Mouse (Mus musculus): ENCODE measurements at regions not wholly inside any gene's neighbourhood (a gene's known extent, or its start where the extent isn't known, plus 50 kb on each side); places are given as distances from the start of the nearest gene placed in this dataset.

DNA sequence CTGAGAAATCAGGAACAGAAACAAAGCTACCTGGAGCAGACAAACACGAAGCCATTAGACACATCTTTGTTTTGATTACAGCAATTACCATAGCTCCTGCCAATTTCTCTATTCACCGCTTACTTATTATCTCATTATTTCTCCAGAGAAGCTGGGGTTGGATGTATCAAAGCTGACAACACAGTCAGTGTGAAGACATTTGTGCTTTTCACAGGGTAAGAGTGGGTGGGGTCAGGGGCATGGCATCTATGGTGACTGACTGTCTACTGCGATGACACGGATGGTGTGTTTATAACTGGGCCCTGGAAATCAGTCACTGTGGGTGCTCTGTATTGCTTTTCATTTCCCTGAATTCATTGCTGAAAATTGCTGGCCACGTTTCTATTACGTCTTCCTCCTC, 815.0 kb upstream of the Adgrl2 start:
- Histone ChIP-seq H3K27me3 (ENCODE audit: insufficient read depth, low read length) (no peaks in the 10 kb centered on the region), H3K36me3 (replicated peaks) (no peaks in the 10 kb centered on the region), H3K9me3 (replicated peaks) (peaks cover 2% of the 10 kb centered on the region; the same call in 1 of the 2 replicates), H3K4me1 (ENCODE audit: insufficient read depth, low read depth, low read length) (no peaks in the 10 kb centered on the region), H3K4me3 (ENCODE audit: low read depth, low read length) (no peak overlapping the region)
- TF ChIP-seq CTCF (IDR thresholded peaks at IDR 0.05; ENCODE audit: low read depth, low read length) (no peak), TAL1 (conservative IDR thresholded peaks at IDR 0.05; ENCODE audit: low read depth, low read length) (no peak), POLR2AphosphoS5 (IDR thresholded peaks at IDR 0.05; ENCODE audit: insufficient replicate concordance, low read depth, low read length) (no peak), GATA2 (IDR thresholded peaks at IDR 0.05; ENCODE audit: borderline replicate concordance, low read depth, low read length) (no peak), GATA1 (IDR thresholded peaks at IDR 0.05; ENCODE audit: borderline replicate concordance, low read length) (no peak)
- ATAC-seq (ENCODE audit: extremely low read depth, insufficient number of reproducible peaks, low FRiP score, poor library complexity, severe bottlenecking) = no peak; the same call in 1 of the 2 replicates
- no peak for DNase-seq (ENCODE audit: low spot score)

DNA sequence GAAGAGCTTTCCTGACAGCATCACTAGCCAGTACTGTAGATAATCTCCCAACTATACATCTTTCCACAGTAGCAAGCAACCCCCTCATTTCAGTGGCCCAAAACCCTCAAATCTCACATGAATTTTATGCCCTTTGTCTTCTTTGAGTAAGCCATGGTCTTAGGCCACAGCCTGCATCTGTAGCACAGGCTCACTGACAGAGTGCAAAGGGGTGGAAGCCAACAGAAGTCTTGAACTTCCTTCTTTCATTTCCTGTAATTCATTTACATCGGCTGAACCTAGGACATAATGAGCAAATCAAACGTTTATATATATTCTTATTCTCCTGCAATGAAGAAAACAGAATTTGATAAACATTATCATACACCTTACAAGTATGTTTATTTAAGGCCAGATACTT, 805.8 kb upstream of the Adgrl2 start:
- Histone ChIP-seq H3K4me3 (ENCODE audit: low read depth, low read length) (no peak overlapping the region), H3K27me3 (ENCODE audit: insufficient read depth, low read length) (no peaks in the 10 kb centered on the region), H3K36me3 (replicated peaks) (no peaks in the 10 kb centered on the region), H3K4me1 (ENCODE audit: insufficient read depth, low read depth, low read length) (no peaks in the 10 kb centered on the region), H3K9me3 (replicated peaks) (peaks cover 2% of the 10 kb centered on the region; the same call in 1 of the 2 replicates)
- DNase-seq (ENCODE audit: low spot score) = no peak
- ATAC-seq (ENCODE audit: extremely low read depth, insufficient number of reproducible peaks, low FRiP score, poor library complexity, severe bottlenecking) = no peak
- TF ChIP-seq TAL1 (conservative IDR thresholded peaks at IDR 0.05; ENCODE audit: low read depth, low read length) = no peak
- TF ChIP-seq POLR2AphosphoS5 (IDR thresholded peaks at IDR 0.05; ENCODE audit: insufficient replicate concordance, low read depth, low read length) = no peak
- no peak for TF ChIP-seq GATA2 (IDR thresholded peaks at IDR 0.05; ENCODE audit: borderline replicate concordance, low read depth, low read length)
- no peak for TF ChIP-seq CTCF (IDR thresholded peaks at IDR 0.05; ENCODE audit: low read depth, low read length)
- no peak for TF ChIP-seq GATA1 (IDR thresholded peaks at IDR 0.05; ENCODE audit: borderline replicate concordance, low read length)

DNA sequence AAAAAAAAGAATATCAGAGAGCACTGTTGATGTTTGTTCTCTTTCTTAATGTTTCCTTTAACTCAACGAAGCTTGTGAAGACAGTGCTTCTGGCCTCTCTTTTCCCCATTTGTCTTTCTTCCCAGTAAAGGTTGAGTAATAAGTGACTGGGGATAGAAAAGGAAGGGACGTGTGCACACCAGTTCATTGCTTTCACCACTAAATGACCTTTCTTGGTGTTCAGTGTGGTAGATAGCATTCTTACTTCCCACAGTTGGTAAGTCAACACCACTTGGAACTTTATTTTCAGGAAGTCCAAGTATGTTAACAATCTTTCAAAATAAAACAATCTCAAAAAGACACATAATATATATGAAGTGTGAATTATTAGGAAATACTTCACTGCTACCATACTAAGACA, 801.2 kb upstream of the Adgrl2 start:
- no peaks in the 10 kb centered on the region for H3K27me3 ChIP-seq (ENCODE audit: insufficient read depth, low read length)
- no peaks in the 10 kb centered on the region for H3K36me3 ChIP-seq (replicated peaks)
- H3K4me1 ChIP-seq (ENCODE audit: insufficient read depth, low read depth, low read length) = no peaks in the 10 kb centered on the region
- H3K9me3 ChIP-seq (replicated peaks) = no peaks in the 10 kb centered on the region
- H3K4me3 ChIP-seq (ENCODE audit: low read depth, low read length) = no peak overlapping the region
- DNase-seq (ENCODE audit: low spot score) (no peak), ATAC-seq (ENCODE audit: extremely low read depth, insufficient number of reproducible peaks, low FRiP score, poor library complexity, severe bottlenecking) (no peak)
- no peak for TF ChIP-seq CTCF (IDR thresholded peaks at IDR 0.05; ENCODE audit: low read depth, low read length)
- no peak for TF ChIP-seq POLR2AphosphoS5 (IDR thresholded peaks at IDR 0.05; ENCODE audit: insufficient replicate concordance, low read depth, low read length)
- TF ChIP-seq TAL1 (conservative IDR thresholded peaks at IDR 0.05; ENCODE audit: low read depth, low read length) = no peak
- no peak for TF ChIP-seq GATA2 (IDR thresholded peaks at IDR 0.05; ENCODE audit: borderline replicate concordance, low read depth, low read length)
- TF ChIP-seq GATA1 (IDR thresholded peaks at IDR 0.05; ENCODE audit: borderline replicate concordance, low read length) = no peak

DNA sequence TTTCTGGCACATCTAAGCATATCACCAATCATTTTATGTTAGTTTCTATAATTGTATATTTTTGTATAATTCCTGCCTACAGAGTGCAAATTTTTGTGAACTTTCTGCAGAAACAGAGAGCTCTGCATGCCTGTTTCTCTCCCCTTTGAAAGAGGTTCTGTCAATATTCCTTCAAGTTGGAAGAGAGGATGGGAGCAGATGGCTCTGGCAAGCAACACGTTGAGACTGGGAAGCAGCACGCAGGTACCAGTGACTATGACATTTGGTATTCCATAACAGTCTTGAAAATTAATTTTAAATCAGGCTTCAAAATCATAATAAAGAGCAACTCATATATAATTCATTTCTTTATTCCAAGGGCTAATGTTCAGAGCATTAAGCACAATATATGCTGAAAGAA, 795.7 kb upstream of the Adgrl2 start:
- ATAC-seq (ENCODE audit: extremely low read depth, insufficient number of reproducible peaks, low FRiP score, poor library complexity, severe bottlenecking) (no peak), DNase-seq (ENCODE audit: low spot score) (no peak)
- Histone ChIP-seq H3K36me3 (replicated peaks) (no peaks in the 10 kb centered on the region), H3K27me3 (ENCODE audit: insufficient read depth, low read length) (no peaks in the 10 kb centered on the region), H3K4me3 (ENCODE audit: low read depth, low read length) (no peak overlapping the region), H3K4me1 (ENCODE audit: insufficient read depth, low read depth, low read length) (no peaks in the 10 kb centered on the region), H3K9me3 (replicated peaks) (0 out of 2 replicates have a peak, but pooled peaks cover 3% of the 10 kb centered on the region)
- TF ChIP-seq GATA2 (IDR thresholded peaks at IDR 0.05; ENCODE audit: borderline replicate concordance, low read depth, low read length) = no peak
- no peak for TF ChIP-seq CTCF (IDR thresholded peaks at IDR 0.05; ENCODE audit: low read depth, low read length)
- TF ChIP-seq GATA1 (IDR thresholded peaks at IDR 0.05; ENCODE audit: borderline replicate concordance, low read length) = no peak
- no peak for TF ChIP-seq POLR2AphosphoS5 (IDR thresholded peaks at IDR 0.05; ENCODE audit: insufficient replicate concordance, low read depth, low read length)
- no peak for TF ChIP-seq TAL1 (conservative IDR thresholded peaks at IDR 0.05; ENCODE audit: low read depth, low read length)

DNA sequence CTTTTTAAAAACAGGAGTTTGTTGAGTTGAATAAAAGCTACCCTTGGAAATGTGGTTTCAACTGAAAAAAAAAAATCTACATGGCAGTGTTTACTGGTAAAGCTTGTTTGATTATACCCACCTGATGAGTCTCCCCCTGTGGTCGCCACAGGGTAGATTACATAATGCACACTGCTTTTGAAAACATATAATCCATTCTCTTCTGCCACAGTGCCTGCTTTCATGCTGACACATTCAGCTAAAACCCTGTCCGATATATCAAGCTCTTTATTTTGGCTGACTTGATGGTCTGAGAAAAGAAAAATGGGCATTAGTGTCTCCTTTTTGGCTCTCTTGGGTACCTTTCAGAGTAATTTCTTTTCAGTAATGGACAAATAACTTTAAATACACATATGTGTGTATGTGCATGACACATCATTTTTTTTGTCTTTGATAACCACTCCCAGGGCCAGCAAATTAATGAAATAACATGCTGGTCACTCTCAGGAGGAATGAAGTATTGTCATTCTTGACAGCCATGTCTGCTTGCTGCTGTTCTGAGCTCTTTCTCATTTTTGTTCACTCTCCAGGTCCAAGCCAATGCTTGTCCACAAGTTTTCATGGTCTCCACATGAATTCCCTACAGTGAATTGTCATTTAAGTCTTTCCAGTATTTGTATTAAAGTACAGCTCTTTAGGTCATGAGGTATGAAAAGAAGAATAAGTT, 793.7 kb upstream of the Adgrl2 start:
- DNase-seq (ENCODE audit: low spot score) (no peak), ATAC-seq (ENCODE audit: extremely low read depth, insufficient number of reproducible peaks, low FRiP score, poor library complexity, severe bottlenecking) (no peak)
- Histone ChIP-seq H3K27me3 (ENCODE audit: insufficient read depth, low read length) (no peaks in the 10 kb centered on the region), H3K4me1 (ENCODE audit: insufficient read depth, low read depth, low read length) (no peaks in the 10 kb centered on the region), H3K9me3 (replicated peaks) (0 out of 2 replicates have a peak, but pooled peaks cover 3% of the 10 kb centered on the region), H3K4me3 (ENCODE audit: low read depth, low read length) (no peak overlapping the region), H3K36me3 (replicated peaks) (no peaks in the 10 kb centered on the region)
- TF ChIP-seq GATA1 (IDR thresholded peaks at IDR 0.05; ENCODE audit: borderline replicate concordance, low read length) = no peak
- TF ChIP-seq POLR2AphosphoS5 (IDR thresholded peaks at IDR 0.05; ENCODE audit: insufficient replicate concordance, low read depth, low read length) = no peak
- TF ChIP-seq TAL1 (conservative IDR thresholded peaks at IDR 0.05; ENCODE audit: low read depth, low read length) = no peak
- TF ChIP-seq GATA2 (IDR thresholded peaks at IDR 0.05; ENCODE audit: borderline replicate concordance, low read depth, low read length) = no peak
- TF ChIP-seq CTCF (IDR thresholded peaks at IDR 0.05; ENCODE audit: low read depth, low read length) = no peak

DNA sequence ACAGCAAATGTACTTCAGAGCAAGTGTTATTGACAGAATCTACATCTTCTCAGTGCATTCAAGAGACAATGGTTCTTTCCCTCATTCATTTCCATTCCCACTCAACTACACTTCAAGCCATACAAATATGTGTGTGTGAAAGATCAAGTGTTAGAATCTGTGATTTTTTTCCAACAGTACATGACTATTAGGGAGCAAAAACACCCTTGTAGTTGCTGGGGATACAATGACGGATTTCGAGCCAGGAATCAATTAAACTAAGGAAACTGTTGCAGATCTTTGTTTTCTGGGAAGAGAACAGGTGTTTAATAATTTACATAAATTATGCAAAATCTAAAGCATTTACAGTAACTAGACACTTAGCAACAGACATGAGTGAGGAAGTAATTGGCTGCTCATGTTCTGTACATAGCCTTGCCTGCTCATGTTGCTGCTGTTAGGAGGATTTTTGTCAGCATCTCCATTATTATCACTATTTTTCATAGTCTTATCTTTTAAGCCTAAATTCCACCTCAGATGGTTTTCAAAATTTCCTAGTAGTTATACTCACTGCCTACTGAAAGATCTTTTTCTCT, 777.6 kb upstream of the Adgrl2 start:
- Histone ChIP-seq H3K9me3 (replicated peaks) (0 out of 2 replicates have a peak, but pooled peaks cover 2% of the 10 kb centered on the region), H3K36me3 (replicated peaks) (no peaks in the 10 kb centered on the region), H3K4me3 (ENCODE audit: low read depth, low read length) (no peak overlapping the region), H3K27me3 (ENCODE audit: insufficient read depth, low read length) (no peaks in the 10 kb centered on the region), H3K4me1 (ENCODE audit: insufficient read depth, low read depth, low read length) (no peaks in the 10 kb centered on the region)
- DNase-seq (ENCODE audit: low spot score) = no peak
- no peak for ATAC-seq (ENCODE audit: extremely low read depth, insufficient number of reproducible peaks, low FRiP score, poor library complexity, severe bottlenecking)
- no peak for TF ChIP-seq GATA2 (IDR thresholded peaks at IDR 0.05; ENCODE audit: borderline replicate concordance, low read depth, low read length)
- TF ChIP-seq GATA1 (IDR thresholded peaks at IDR 0.05; ENCODE audit: borderline replicate concordance, low read length) = no peak
- no peak for TF ChIP-seq TAL1 (conservative IDR thresholded peaks at IDR 0.05; ENCODE audit: low read depth, low read length)
- no peak for TF ChIP-seq POLR2AphosphoS5 (IDR thresholded peaks at IDR 0.05; ENCODE audit: insufficient replicate concordance, low read depth, low read length)
